Mouse (Mus musculus) testis, adult 2 months (tissue): Measurements from ENCODE around the gene Mark2. TPM values are rescaled to one million over a fixed set of nuclear protein-coding genes. Genes with fewer than 3 reads are reported as not detected.
A peak's percentile ranks its signal among the peaks of the same experiment; 100 is the strongest.

Source experiments
- H3K27ac ChIP-seq: fragments of 200-500 bp; 2 replicates; pipeline ENCODE4 v1.5.1; 2012; ENCODE audit warnings: low read depth, low read length; ENCODE audit not compliant: control insufficient read depth, insufficient read depth
- H3K27me3 ChIP-seq: fragments of 200-500 bp; 2 replicates; pipeline ENCODE4 v1.6.1; 2012; ENCODE audit warnings: mild to moderate bottlenecking, low read length, moderate library complexity; ENCODE audit not compliant: control insufficient read depth, insufficient read depth
- H3K36me3 ChIP-seq: fragments of 200-500 bp; 2 replicates; pipeline ENCODE4 v1.6.1; 2012; ENCODE audit warnings: mild to moderate bottlenecking, low read length; ENCODE audit not compliant: control insufficient read depth, insufficient read depth
- H3K4me1 ChIP-seq: fragments of 200-500 bp; 2 replicates; pipeline ENCODE4 v1.6.1; 2012; ENCODE audit warnings: low read length; ENCODE audit not compliant: control insufficient read depth, insufficient read depth
- H3K4me3 ChIP-seq: fragments of 200-500 bp; 2 replicates; pipeline ENCODE4 v1.5.1; 2012; ENCODE audit warnings: low read depth, mild to moderate bottlenecking, low read length, moderate library complexity, mixed read lengths; ENCODE audit not compliant: control insufficient read depth
- CTCF ChIP-seq: fragments of 200-500 bp; IDR thresholded peaks from 2 replicates; pipeline ENCODE4 v1.5.1; 2012; ENCODE audit warnings: low read depth, mild to moderate bottlenecking, inconsistent platforms, low read length, moderate library complexity; ENCODE audit not compliant: control insufficient read depth, insufficient read depth, insufficient replicate concordance
- POLR2A ChIP-seq: fragments of 200-500 bp; IDR thresholded peaks from 2 replicates; pipeline ENCODE4 v1.6.1; 2012; ENCODE audit warnings: low read depth, mild to moderate bottlenecking, inconsistent platforms, low read length, moderate library complexity; ENCODE audit not compliant: control insufficient read depth
- polyA plus RNA-seq: library from polyadenylated mRNA; depleted of rRNA; stranded (reverse); fragments of >200 nt; gene quantifications from 2 replicates; pipeline ENCODE4 v1.2.3, GENCODE M21; 2012

The Mark2 gene
- polyA plus RNA-seq, 1 experiment: 108 TPM

GRCm38 (mm10) chr19:7279114-7279513 lies 62.5 kb downstream of the Mark2 start:
- Histone ChIP-seq H3K27me3 (no peaks in the 10 kb centered on the region), H3K4me1 (no peaks in the 10 kb centered on the region; the same call in 1 of the 2 replicates), H3K4me3 (no peak overlapping the region), H3K36me3 (peaks cover 10% of the 10 kb centered on the region), H3K27ac (no peak overlapping the region)
- TF ChIP-seq POLR2A: no peak
- TF ChIP-seq CTCF: peak; percentile 19; the same call in 1 of the 2 replicates

DNA sequence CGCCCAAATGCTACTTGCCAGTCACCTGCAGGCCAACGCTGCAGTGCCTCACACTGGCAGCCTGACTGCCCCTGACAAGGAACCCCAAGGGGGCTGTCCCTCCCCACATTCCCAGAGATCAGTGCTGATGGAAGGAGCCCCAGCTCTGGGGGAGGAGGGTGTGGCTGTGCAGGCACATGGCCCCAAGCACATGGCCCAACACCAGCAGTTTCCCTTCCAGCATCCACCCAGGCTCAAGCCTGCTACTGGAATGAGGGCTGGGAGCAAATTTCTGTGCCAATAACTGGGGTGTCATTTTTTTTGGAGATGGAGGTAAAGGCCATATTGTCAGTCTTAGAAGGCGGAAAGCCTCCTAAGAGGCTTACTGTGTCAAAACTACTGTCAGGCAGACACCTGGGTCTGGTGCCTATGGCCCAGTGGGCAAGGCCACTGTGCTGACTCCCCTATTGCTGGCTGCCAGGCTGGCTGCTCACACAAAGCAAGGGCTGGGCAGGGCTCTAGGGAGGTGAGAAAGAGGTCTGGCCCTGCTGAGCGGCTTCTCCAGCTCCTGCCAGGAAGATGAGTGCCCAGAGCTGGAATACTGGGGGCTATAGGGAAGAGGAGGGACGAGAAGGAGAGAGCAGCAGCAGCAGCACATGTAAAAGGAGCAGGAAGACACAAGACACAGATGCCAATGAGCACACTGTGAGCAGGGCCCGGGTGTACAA lies 63.3 kb downstream of the Mark2 start:
- Histone ChIP-seq H3K36me3 (peaks cover 10% of the 10 kb centered on the region), H3K4me3 (no peak overlapping the region), H3K27me3 (no peaks in the 10 kb centered on the region), H3K27ac (no peak overlapping the region), H3K4me1 (no peaks in the 10 kb centered on the region; the same call in 1 of the 2 replicates)
- TF ChIP-seq POLR2A: no peak
- TF ChIP-seq CTCF: no peak

- Histone ChIP-seq H3K4me3 (no peak overlapping the region), H3K27me3 (no peaks in the 10 kb centered on the region), H3K4me1 (no peaks in the 10 kb centered on the region; the same call in 1 of the 2 replicates), H3K27ac (no peak overlapping the region), H3K36me3 (peaks cover 10% of the 10 kb centered on the region)
- TF ChIP-seq CTCF: no peak
Measured at GRCm38 (mm10) chr19:7276796-7277195, 64.9 kb downstream of the Mark2 start.

DNA sequence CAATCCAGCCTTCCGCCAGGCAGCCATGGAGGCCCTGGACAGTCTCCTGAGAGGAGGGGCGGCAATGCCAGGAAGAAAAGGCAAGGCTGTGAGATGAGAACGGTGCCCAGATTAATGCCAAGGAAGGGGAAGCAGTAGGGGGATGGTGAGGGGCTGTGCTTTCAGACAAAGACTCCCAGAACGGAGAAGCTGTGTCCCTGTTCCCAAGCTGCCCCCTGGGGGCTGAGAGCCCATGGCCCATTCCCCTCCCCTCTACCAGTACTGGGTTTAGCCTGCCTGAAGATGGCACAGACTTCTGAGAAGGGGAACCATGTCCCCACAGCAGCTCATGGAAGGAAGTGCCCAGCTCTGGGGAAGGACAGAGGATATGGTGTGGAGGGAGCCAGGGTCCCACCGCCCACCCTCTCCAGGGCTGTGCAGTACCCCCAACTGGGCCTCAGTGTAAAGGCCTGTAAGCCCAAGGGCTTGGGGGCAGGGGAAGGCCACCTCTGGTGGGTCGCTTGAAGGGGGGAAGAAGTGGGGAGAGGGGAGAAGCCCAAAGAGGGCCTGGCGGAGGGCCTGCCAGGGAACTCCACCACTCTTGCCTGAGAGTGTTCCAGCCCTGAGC lies 65.5 kb downstream of the Mark2 start:
- H3K27me3 ChIP-seq: no peaks in the 10 kb centered on the region
- no peak overlapping the region for H3K4me3 ChIP-seq
- peaks cover 10% of the 10 kb centered on the region for H3K36me3 ChIP-seq
- TF ChIP-seq CTCF: no peak
- no peak for TF ChIP-seq POLR2A
- no peak overlapping the region for H3K27ac ChIP-seq
- H3K4me1 ChIP-seq: no peaks in the 10 kb centered on the region; the same call in 1 of the 2 replicates

- H3K36me3 ChIP-seq: peaks cover 8% of the 10 kb centered on the region
- no peak overlapping the region for H3K4me3 ChIP-seq
- H3K27ac ChIP-seq: no peak overlapping the region
- TF ChIP-seq CTCF: no peak
- no peaks in the 10 kb centered on the region for H3K27me3 ChIP-seq
- H3K4me1 ChIP-seq: no peaks in the 10 kb centered on the region; the same call in 1 of the 2 replicates
Measured at GRCm38 (mm10) chr19:7275131-7275789, 66.4 kb downstream of the Mark2 start.

- no peaks in the 10 kb centered on the region for H3K27me3 ChIP-seq
- TF ChIP-seq POLR2A (no peak), CTCF (peak; percentile 1; the same call in 1 of the 2 replicates)
- no peak overlapping the region for H3K4me3 ChIP-seq
- H3K4me1 ChIP-seq: no peaks in the 10 kb centered on the region; the same call in 1 of the 2 replicates
- no peak overlapping the region for H3K27ac ChIP-seq
- peaks cover 3% of the 10 kb centered on the region for H3K36me3 ChIP-seq
Measured at GRCm38 (mm10) chr19:7274326-7274990, 67.2 kb downstream of the Mark2 start.

DNA sequence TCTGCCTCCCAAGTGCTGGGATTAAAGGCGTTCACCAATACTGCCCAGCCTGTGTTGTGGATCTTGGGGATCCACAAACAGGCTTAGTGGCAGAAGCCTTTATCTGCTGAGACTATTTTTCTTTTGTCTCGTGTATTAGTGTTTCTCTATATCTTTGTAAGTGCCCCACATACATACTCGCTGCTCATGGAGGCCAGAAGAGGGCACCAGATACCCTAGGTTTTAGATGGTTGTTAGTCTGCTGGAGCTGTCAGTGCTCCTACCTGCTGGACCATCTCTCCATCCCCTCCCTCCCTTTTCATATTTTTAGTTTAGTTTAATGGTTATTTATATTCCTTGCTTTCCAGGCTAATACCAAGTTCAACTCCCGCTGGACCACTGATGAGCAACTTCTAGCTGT lies 68.2 kb downstream of the Mark2 start:
- Histone ChIP-seq H3K4me3 (no peak overlapping the region), H3K36me3 (no peaks in the 10 kb centered on the region; the same call in 1 of the 2 replicates), H3K27me3 (no peaks in the 10 kb centered on the region), H3K4me1 (peaks cover 2% of the 10 kb centered on the region; the same call in 1 of the 2 replicates), H3K27ac (no peak overlapping the region)
- TF ChIP-seq POLR2A (no peak), CTCF (no peak)
